Mouse (Mus musculus) megakaryocyte, embryonic 14.5 days (primary cell): ENCODE measurements at regions not wholly inside any gene's neighbourhood (a gene's known extent, or its start where the extent isn't known, plus 50 kb on each side); places are given as distances from the start of the nearest gene placed in this dataset.

Experiments
- FLI1 ChIP-seq: IDR thresholded peaks from 2 replicates; pipeline ENCODE4 v1.6.1; 2012; ENCODE audit warnings: low read length, inconsistent platforms, mixed read lengths
- GATA1 ChIP-seq: IDR thresholded peaks from 3 replicates; pipeline ENCODE4 v1.6.1; 2012; ENCODE audit warnings: mixed read lengths, low read length, inconsistent platforms, borderline replicate concordance

GRCm38 (mm10) chr3:134368591-134368990, 132.3 kb downstream of the Cxxc4 start:
- TF ChIP-seq GATA1 (no peak), FLI1 (no peak)
